7 mouse cellular contexts compared by ENCODE assay signal in the genomic region with DNA sequence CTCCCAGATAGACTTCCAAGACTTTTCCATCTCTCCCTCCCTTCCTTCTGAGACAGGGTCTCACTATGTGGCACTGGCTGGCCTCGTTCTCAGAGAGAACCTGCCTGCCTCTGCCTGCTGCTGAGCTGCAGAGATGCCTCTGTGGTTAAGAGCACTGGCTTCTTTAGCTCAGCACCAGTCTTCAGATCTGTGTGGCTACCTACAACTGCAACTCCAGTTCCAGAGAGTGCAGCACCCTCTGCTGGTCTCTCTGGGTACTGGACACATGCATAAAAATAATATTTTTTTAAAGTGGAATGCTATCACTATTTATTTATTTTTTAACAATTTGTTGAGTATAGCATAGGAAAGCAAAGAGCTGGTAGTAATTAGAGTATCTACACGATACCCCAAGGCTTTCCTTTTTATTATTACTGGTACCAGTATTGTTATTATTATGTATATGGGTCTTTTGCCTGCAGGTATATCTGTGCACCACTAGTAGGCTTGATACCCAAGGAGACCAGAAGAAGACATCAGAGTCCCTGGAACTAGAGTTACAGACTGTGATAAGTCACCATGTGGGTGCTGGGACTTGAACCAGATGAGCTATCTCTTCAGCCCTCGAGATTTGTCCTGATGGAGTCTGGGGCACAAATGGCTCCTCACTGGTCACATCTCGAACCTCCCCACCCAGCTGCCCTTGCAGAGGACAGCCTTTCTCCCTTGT. TPM values are rescaled to one million over a fixed set of nuclear protein-coding genes. Genes with fewer than 3 reads are reported as not detected.
DNase-seq lines count a peak whose midpoint lies in the region; ATAC-seq and TF ChIP-seq lines count a peak whose summit lies in the region.

No protein-coding gene starts in this region.

- no peak for TF ChIP-seq POLR2A in spleen, adult 2 months (IDR thresholded peaks at IDR 0.05; ENCODE audit: low read depth, low read length)

- no peak overlapping the region for H3K4me2 ChIP-seq in liver, embryonic 14.5 days (ENCODE audit: low read depth)

- no peak overlapping the region for H3K27ac ChIP-seq in liver, embryonic 14.5 days
- H3K27ac ChIP-seq in spleen, adult 2 months (ENCODE audit: insufficient read depth, low read length), result no peak overlapping the region

- peaks cover 10 to 19% of the 10 kb centered on the region in 2 experiments for H3K4me1 ChIP-seq in liver, embryonic 14.5 days (replicated peaks; ENCODE audit: control insufficient read depth in 2 of 2, insufficient read depth in 2 of 2, low read length in 1 of 2)
- no peaks in the 10 kb centered on the region for H3K4me1 ChIP-seq in spleen, adult 2 months (ENCODE audit: control insufficient read depth, insufficient read depth, insufficient read length)

- TF ChIP-seq EP300 in liver, embryonic 14.5 days (IDR thresholded peaks at IDR 0.05; ENCODE audit: low read depth), result no peak

- no peaks in the 10 kb centered on the region for H3K9me3 ChIP-seq in liver, embryonic 14.5 days (ENCODE audit: control insufficient read depth, low read length)

- no peak overlapping the region for H3K9ac ChIP-seq in liver, embryonic 14.5 days (replicated peaks)

- TF ChIP-seq CTCF in liver, embryonic 14.5 days (IDR thresholded peaks at IDR 0.05; ENCODE audit: low read depth), result peak; percentile 89
- TF ChIP-seq CTCF in spleen, adult 2 months (IDR thresholded peaks at IDR 0.05; ENCODE audit: extremely low read depth, insufficient read depth, insufficient read length, insufficient replicate concordance), result peak; percentile 56; the same call in 1 of the 2 replicates

- peak; percentile 65 for DNase-seq in kidney, adult 18-20 months
- DNase-seq in kidney, adult 11 months, result no peak
- peak; percentile 74 for DNase-seq in CD4-positive helper T cell, adult 2 months (ENCODE audit: low read depth, low spot score)
- peak; percentile 72 for DNase-seq in ES-CJ7 (ENCODE audit: low read depth, low spot score)
- DNase-seq in embryo, embryonic 10.5 days (ENCODE audit: low spot score), result peak; percentile 55
- DNase-seq in liver, embryonic 14.5 days (ENCODE audit: low read depth in 3 of 3, low spot score in 3 of 3), result no peak
- peak in 1 of 2 experiments; percentile 57 for DNase-seq in spleen, adult 2 months (ENCODE audit: low read depth in 1 of 2, low spot score in 2 of 2)

- no peak overlapping the region for H3K4me3 ChIP-seq in liver, embryonic 14.5 days (ENCODE audit: insufficient read depth in 1 of 2, low read depth in 2 of 2, low read length in 2 of 2)
- no peak overlapping the region for H3K4me3 ChIP-seq in spleen, adult 2 months (ENCODE audit: extremely low read depth, insufficient read depth, insufficient read length)

- no peaks in the 10 kb centered on the region for H3K27me3 ChIP-seq in liver, embryonic 14.5 days (ENCODE audit: control insufficient read depth, insufficient read depth, low read length)
- no peaks in the 10 kb centered on the region for H3K27me3 ChIP-seq in spleen, adult 2 months (ENCODE audit: control insufficient read depth, insufficient read depth, low read length)

- peak; percentile 40; the same call in 1 of the 2 replicates for ATAC-seq in liver, embryonic 14.5 days (ENCODE audit: insufficient read depth)

- H3K36me3 ChIP-seq in liver, embryonic 14.5 days (replicated peaks; ENCODE audit: control insufficient read depth, insufficient read depth, low read depth), result no peaks in the 10 kb centered on the region
- H3K36me3 ChIP-seq in spleen, adult 2 months (ENCODE audit: control insufficient read depth, insufficient read depth, low read length), result no peaks in the 10 kb centered on the region

- 44% methylated on average over 4 of the region's 4 CpGs for WGBS in liver, embryonic 14.5 days (ENCODE audit: insufficient replicate concordance)
- 74% methylated on average over 4 of the region's 4 CpGs for WGBS in spleen, adult 2 months

RNA-seq across cellular contexts. Expression of a gene that starts 13.0 kb away (rescaled TPM):
- polyA plus RNA-seq in liver, embryonic 14.5 days (2012; rRNA removed), result 14.8 and 20.7 TPM in 2 replicates
- 14.7 and 18.9 TPM in 2 replicates for polyA plus RNA-seq in liver, embryonic 14.5 days (2014; fragmentation: Nextera tagmentation; extraction: Ambion mirVana)
- 36.6 and 45.7 TPM in 2 replicates for polyA plus RNA-seq in spleen, adult 2 months (2012; rRNA removed)

RNA-seq across cellular contexts. Expression of a gene that starts 43.1 kb away (rescaled TPM):
- polyA plus RNA-seq in liver, embryonic 14.5 days (2012; rRNA removed), result 0.25 and 0.48 TPM in 2 replicates
- 0.85 and 1.00 TPM in 2 replicates for polyA plus RNA-seq in liver, embryonic 14.5 days (2014; fragmentation: Nextera tagmentation; extraction: Ambion mirVana)
- polyA plus RNA-seq in spleen, adult 2 months (2012; rRNA removed), result 0.36 TPM in 2 replicates

RNA-seq across cellular contexts. Expression of a gene that starts 55.3 kb away (rescaled TPM):
- 53.0 and 150 TPM in 2 replicates for polyA plus RNA-seq in liver, embryonic 14.5 days (2012; rRNA removed)
- polyA plus RNA-seq in liver, embryonic 14.5 days (2014; fragmentation: Nextera tagmentation; extraction: Ambion mirVana), result 493 and 495 TPM in 2 replicates
- polyA plus RNA-seq in spleen, adult 2 months (2012; rRNA removed), result 35.6 and 44.9 TPM in 2 replicates

Comparison
In these comparisons a context has a peak if more than half of its experiments do, and no peak if none do; other contexts are left out.
1. DNase-seq: peak in kidney, adult 18-20 months (single experiment), CD4-positive helper T cell, adult 2 months (single experiment), ES-CJ7 (single experiment) and embryo, embryonic 10.5 days (single experiment); none in kidney, adult 11 months (single experiment) and liver, embryonic 14.5 days (0 of 3).